Mouse (Mus musculus): ENCODE measurements around the gene Cdk19. TPM values are rescaled to one million over a fixed set of nuclear protein-coding genes. Genes with fewer than 3 reads are reported as not detected.
A peak's percentile ranks its signal among the peaks of the same experiment; 100 is the strongest.

The Cdk19 gene
- polyA plus RNA-seq, 1 experiment from 2014 or later: 8.3 TPM

DNA sequence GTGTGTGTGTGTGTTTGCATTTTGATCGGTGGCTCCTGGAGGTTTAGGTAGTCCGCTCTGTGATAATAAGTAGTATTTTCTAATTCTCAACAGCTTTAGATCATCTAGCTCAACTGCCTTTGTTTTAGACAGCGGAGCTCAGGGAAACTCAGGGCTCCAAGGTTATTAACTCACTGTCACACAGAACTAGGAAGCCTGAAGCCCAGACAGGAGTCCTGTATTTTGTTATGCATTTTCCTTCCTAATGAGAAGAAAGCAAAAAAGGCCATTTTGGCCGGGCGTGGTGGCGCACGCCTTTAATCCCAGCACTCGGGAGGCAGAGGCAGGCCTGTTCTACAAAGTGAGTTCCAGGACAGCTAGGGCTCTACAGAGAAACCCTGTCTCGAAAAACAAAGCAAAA, 14.7 kb downstream of the Cdk19 start:
- no peak for ATAC-seq (ENCODE audit: insufficient read depth, low FRiP score, low read depth)

DNA sequence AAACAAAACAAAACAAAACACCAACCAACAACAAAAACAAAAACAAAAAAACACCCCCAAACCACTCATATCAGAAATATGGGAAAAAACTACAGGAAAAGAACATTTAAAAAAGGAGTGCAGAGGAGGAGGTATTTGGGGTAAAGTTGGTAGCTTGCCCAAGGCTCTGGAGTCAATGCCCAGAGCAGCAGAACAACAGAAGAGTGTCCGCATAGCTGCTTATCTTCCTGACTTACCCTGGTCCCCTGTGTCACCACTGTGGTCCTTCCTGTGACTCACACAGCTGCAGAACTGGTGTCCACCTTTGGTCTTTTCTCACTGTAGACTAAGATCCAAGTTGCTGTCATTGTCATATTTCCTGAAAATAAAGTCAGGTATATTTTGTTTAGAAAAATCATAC, 15.2 kb downstream of the Cdk19 start:
- H3K4me3 ChIP-seq (replicated peaks): no peak overlapping the region
- no peaks in the 10 kb centered on the region for H3K9me3 ChIP-seq
- no peaks in the 10 kb centered on the region for H3K36me3 ChIP-seq
- H3K27ac ChIP-seq: no peak overlapping the region
- no peak overlapping the region for H3K4me2 ChIP-seq
- H3K4me1 ChIP-seq: peaks cover 8% of the 10 kb centered on the region
- no peak for ATAC-seq (ENCODE audit: insufficient read depth, low FRiP score, low read depth)
- WGBS: 79% methylated on average over 1 of the region's 1 CpGs
- no peak overlapping the region for H3K9ac ChIP-seq
- no peaks in the 10 kb centered on the region for H3K27me3 ChIP-seq (replicated peaks)

More for the DNA sequence above, 14.7 kb downstream of the Cdk19 start:
- Histone ChIP-seq H3K9me3 (no peaks in the 10 kb centered on the region), H3K27me3 (replicated peaks) (no peaks in the 10 kb centered on the region), H3K27ac (no peak overlapping the region), H3K36me3 (no peaks in the 10 kb centered on the region), H3K4me1 (peaks cover 8% of the 10 kb centered on the region), H3K4me2 (no peak overlapping the region), H3K4me3 (replicated peaks) (no peak overlapping the region), H3K9ac (no peak overlapping the region)
- 85% methylated on average over 9 of the region's 9 CpGs for WGBS

- WGBS: 46% methylated on average over 2 of the region's 2 CpGs
- H3K4me2 ChIP-seq: no peak overlapping the region
- no peaks in the 10 kb centered on the region for H3K27me3 ChIP-seq (replicated peaks)
Observed at GRCm38 (mm10) chr10:40358166-40358565, 18.8 kb downstream of the Cdk19 start.

DNA sequence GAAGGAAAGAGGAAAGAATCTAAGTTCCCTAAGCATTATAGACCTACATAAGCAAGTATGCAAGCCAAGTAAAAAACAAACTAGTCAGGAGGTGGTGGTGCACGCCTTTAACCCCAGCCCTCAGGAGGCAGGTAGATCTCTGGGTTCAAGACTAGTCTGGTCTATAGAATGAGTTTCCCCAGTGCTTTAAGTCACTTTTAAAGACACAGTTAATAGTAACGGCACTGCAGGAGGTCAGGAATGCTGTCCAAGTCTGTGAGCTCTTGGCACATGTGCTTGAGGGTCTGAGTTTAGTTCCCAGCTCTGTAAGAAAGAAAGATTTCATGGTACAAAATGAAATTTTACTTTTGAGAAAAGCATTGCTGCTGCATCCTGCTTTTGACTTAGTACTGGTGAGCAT, 19.8 kb downstream of the Cdk19 start:
- 70% methylated on average over 2 of the region's 2 CpGs for WGBS
- no peak for ATAC-seq (ENCODE audit: insufficient read depth, low FRiP score, low read depth)

More at GRCm38 (mm10) chr10:40358166-40358565, 18.8 kb downstream of the Cdk19 start:
- H3K27ac ChIP-seq: no peak overlapping the region
- no peak for ATAC-seq (ENCODE audit: insufficient read depth, low FRiP score, low read depth)
- H3K4me3 ChIP-seq (replicated peaks): no peak overlapping the region
- no peak overlapping the region for H3K9ac ChIP-seq
- peaks cover 6% of the 10 kb centered on the region; the same call in 1 of the 2 replicates for H3K4me1 ChIP-seq
- no peaks in the 10 kb centered on the region for H3K9me3 ChIP-seq
- no peaks in the 10 kb centered on the region for H3K36me3 ChIP-seq

DNA sequence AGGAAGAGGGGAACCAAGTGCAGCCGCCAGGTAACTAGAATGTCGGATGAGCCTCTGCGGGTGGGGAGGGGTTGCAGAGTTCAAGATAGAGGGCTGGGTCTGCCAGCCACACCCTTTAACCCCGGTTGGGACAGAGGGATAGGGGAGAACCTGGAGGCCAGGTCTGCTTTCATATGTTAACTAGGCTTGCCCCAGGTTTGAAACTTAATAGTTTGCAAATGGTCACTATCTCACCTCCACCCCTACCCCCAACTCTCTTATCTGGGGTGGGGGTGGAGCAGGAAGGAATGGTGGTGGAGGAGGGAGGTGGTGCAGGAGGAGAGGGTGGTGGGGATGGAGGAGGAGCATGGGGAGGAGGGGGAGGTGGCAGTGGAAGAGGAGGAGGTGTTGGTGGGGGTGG, 23.6 kb downstream of the Cdk19 start:
- Histone ChIP-seq H3K4me1 (peaks cover 10% of the 10 kb centered on the region; the same call in 1 of the 2 replicates), H3K9ac (no peak overlapping the region), H3K36me3 (no peaks in the 10 kb centered on the region), H3K4me3 (replicated peaks) (no peak overlapping the region), H3K27me3 (replicated peaks) (no peaks in the 10 kb centered on the region), H3K27ac (no peak overlapping the region), H3K9me3 (no peaks in the 10 kb centered on the region), H3K4me2 (0 out of 2 replicates have a peak overlapping the region, but pooled peaks have one; percentile 3)
- WGBS: 17% methylated on average over 4 of the region's 4 CpGs
- no peak; the same call in 1 of the 2 replicates for ATAC-seq (ENCODE audit: insufficient read depth, low FRiP score, low read depth)

More for the DNA sequence above, 19.8 kb downstream of the Cdk19 start:
- Histone ChIP-seq H3K9ac (no peak overlapping the region), H3K4me3 (replicated peaks) (no peak overlapping the region), H3K4me2 (no peak overlapping the region), H3K36me3 (no peaks in the 10 kb centered on the region), H3K4me1 (peaks cover 9% of the 10 kb centered on the region; the same call in 1 of the 2 replicates), H3K27me3 (replicated peaks) (no peaks in the 10 kb centered on the region), H3K9me3 (no peaks in the 10 kb centered on the region), H3K27ac (no peak overlapping the region)

DNA sequence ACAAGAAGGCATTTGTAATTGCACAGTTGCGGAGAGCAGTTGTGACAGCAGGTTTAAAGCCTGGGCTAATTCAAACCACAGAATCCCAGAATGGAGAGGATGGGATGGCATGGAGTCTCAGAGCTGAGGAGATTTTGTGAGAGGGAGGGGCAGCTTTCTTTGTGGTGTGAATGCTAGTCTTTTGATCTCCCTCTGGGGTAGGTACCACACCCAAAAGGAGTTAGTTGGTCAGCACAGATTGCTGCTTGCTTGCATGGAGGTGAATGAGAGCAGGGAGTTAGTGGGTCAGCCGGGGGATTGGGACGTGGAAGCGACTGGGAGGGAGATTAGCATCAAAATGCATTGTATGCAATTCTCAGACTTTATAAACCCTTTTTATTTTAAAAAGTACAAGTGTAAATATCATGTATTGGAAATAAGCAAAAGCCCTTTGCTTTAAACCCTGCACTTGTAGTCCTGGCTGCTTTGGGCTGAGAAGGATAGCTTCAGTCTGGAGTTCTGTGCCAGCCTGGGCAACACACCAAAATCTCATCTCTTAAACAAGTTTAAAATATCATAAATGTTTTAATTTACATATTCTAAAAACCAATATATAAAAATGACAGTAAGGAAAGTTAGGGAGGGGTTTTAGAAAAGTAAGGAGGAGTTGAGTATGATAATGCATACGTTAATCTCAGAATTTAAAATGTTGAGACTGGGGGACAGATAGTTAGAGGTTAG, 25.4 kb downstream of the Cdk19 start:
- Histone ChIP-seq H3K27me3 (replicated peaks) (no peaks in the 10 kb centered on the region), H3K4me3 (replicated peaks) (no peak overlapping the region), H3K4me2 (no peak overlapping the region), H3K9me3 (no peaks in the 10 kb centered on the region), H3K27ac (no peak overlapping the region), H3K9ac (no peak overlapping the region), H3K36me3 (no peaks in the 10 kb centered on the region), H3K4me1 (peaks cover 10% of the 10 kb centered on the region)
- WGBS: 65% methylated on average over 5 of the region's 5 CpGs
- ATAC-seq (ENCODE audit: insufficient read depth, low FRiP score, low read depth): no peak

DNA sequence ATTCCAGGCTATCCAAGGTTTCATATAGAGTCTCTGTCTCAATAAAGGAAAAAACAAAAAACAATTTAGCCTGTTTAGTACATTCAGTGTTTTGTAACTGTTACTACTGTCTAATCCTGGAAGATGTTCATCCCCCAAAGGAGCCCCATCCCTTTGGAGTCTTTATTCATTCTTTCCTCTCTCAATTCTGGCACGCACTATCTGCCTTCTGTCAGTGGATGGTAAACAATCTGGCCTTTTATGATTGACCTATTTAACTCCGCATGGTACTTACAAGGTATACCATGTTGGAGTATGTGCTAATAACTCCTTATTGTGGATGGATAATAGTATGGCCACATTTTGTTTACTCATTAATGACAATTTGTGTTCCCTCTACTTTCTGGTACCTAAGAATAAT, 26.6 kb downstream of the Cdk19 start:
- no peak overlapping the region for H3K4me2 ChIP-seq
- H3K9ac ChIP-seq: no peak overlapping the region
- H3K27ac ChIP-seq: no peak overlapping the region
- ATAC-seq (ENCODE audit: insufficient read depth, low FRiP score, low read depth): no peak
- H3K4me3 ChIP-seq (replicated peaks): no peak overlapping the region
- peaks cover 10% of the 10 kb centered on the region for H3K4me1 ChIP-seq
- no peaks in the 10 kb centered on the region for H3K9me3 ChIP-seq
- 75% methylated on average over 2 of the region's 2 CpGs for WGBS
- H3K36me3 ChIP-seq: no peaks in the 10 kb centered on the region
- H3K27me3 ChIP-seq (replicated peaks): no peaks in the 10 kb centered on the region

DNA sequence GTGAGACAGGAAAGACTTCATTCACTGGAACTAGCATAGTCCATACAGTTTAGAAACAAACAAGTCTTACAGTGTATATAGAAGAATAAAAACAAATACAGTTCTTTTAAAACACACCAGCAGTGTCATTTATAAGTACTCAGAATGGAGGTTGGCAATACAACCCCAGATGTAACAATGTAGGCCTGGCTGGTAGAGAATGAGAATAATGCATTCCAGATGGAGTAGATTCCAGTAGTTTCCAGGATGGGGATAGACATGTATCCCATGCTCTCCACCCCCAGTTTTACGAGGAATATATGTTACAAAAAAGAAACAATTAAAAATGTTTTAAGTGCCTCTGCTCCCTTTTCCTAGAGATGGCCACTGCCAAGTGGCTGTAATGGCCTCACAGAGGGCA, 29.2 kb downstream of the Cdk19 start:
- WGBS: 66% methylated on average over 1 of the region's 1 CpGs
- no peak for ATAC-seq (ENCODE audit: insufficient read depth, low FRiP score, low read depth)
- Histone ChIP-seq H3K4me3 (replicated peaks) (no peak overlapping the region), H3K36me3 (no peaks in the 10 kb centered on the region), H3K4me1 (peaks cover 16% of the 10 kb centered on the region), H3K27me3 (replicated peaks) (no peaks in the 10 kb centered on the region), H3K9me3 (no peaks in the 10 kb centered on the region), H3K9ac (no peak overlapping the region), H3K27ac (no peak overlapping the region), H3K4me2 (no peak overlapping the region)

DNA sequence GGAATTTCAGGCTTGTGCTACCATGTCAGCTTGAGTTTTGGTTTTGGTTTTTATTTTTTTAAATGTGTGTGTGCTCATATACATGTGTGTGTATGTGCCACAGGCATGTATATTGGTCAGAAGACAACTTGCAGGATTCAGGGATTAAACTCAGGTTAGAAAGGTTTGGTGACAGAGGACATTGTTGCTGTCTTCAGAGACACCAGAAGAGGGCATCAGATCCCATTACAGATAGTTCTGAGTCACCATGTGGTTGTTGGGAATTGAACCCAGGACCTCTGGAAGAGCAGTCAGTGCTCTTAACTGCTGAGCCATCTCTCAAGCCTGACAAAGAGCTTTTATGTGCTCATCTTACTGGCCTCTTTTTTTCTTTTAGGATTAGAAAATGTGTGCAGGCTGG, 30.8 kb downstream of the Cdk19 start:
- Histone ChIP-seq H3K9ac (no peak overlapping the region), H3K9me3 (no peaks in the 10 kb centered on the region), H3K27ac (no peak overlapping the region), H3K27me3 (replicated peaks) (no peaks in the 10 kb centered on the region), H3K4me3 (replicated peaks) (no peak overlapping the region), H3K36me3 (no peaks in the 10 kb centered on the region), H3K4me2 (no peak overlapping the region), H3K4me1 (peaks cover 12% of the 10 kb centered on the region)
- no peak for ATAC-seq (ENCODE audit: insufficient read depth, low FRiP score, low read depth)

- no peak for ATAC-seq (ENCODE audit: insufficient read depth, low FRiP score, low read depth)
Observed at GRCm38 (mm10) chr10:40371184-40371913, 32.0 kb downstream of the Cdk19 start.

GRCm38 (mm10) chr10:40371914-40372675, 32.7 kb downstream of the Cdk19 start:
- peak overlapping the region; percentile 81 for H3K27ac ChIP-seq
- H3K27me3 ChIP-seq (replicated peaks): no peaks in the 10 kb centered on the region
- H3K36me3 ChIP-seq: no peaks in the 10 kb centered on the region
- WGBS: 33% methylated on average over 11 of the region's 11 CpGs
- H3K9me3 ChIP-seq: no peaks in the 10 kb centered on the region
- H3K4me3 ChIP-seq (replicated peaks): no peak overlapping the region
- ATAC-seq (ENCODE audit: insufficient read depth, low FRiP score, low read depth): peak; percentile 56; the same call in 1 of the 2 replicates
- H3K4me1 ChIP-seq: peaks cover 12% of the 10 kb centered on the region
- H3K4me2 ChIP-seq: peak overlapping the region; percentile 41
- no peak overlapping the region for H3K9ac ChIP-seq

More at GRCm38 (mm10) chr10:40371184-40371913, 32.0 kb downstream of the Cdk19 start:
- Histone ChIP-seq H3K36me3 (no peaks in the 10 kb centered on the region), H3K27me3 (replicated peaks) (no peaks in the 10 kb centered on the region), H3K4me2 (peak overlapping the region; percentile 41; the same call in 1 of the 2 replicates), H3K27ac (peak overlapping the region; percentile 81), H3K9me3 (no peaks in the 10 kb centered on the region), H3K9ac (no peak overlapping the region), H3K4me1 (peaks cover 12% of the 10 kb centered on the region), H3K4me3 (replicated peaks) (no peak overlapping the region)
- WGBS: 57% methylated on average over 8 of the region's 8 CpGs
